In the genomic region with DNA sequence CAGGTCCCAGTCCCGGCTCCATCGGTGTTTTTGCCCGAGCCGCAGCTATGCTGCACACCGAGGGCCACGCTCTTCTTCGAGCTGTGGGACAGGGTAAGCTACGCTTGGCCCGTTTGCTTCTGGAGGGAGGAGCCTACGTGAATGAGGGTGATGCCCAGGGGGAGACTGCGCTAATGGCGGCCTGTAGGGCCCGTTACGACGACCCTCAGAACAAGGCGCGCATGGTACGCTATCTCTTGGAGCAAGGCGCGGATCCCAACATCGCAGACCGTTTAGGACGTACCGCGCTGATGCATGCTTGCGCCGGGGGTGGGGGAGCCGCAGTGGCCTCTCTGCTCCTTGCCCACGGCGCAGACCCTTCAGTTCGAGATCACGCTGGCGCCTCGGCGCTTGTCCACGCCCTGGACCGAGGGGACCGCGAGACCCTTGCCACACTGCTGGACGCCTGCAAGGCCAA, we compare ENCODE assay signal across 9 mouse cellular contexts. TPM values are rescaled to one million over a fixed set of nuclear protein-coding genes. Genes with fewer than 3 reads are reported as not detected.
A peak's percentile ranks its signal among the peaks of the same experiment; 100 is the strongest.
DNase-seq lines count a peak whose midpoint lies in the region; ATAC-seq lines count a peak whose summit lies in the region.
"Had no signal": no experiment of that assay in that cellular context is flagged by ENCODE, and none has a peak within 500 bp of the region (broad histone marks: within the 10 kb centered on the region; RNA-seq: fewer than 3 reads in every experiment).

No protein-coding gene starts in this region.

- H3K9ac ChIP-seq in kidney, embryonic 14.5 days (ENCODE audit: low read depth, low read length) = peak overlapping the region; percentile 62
- no peak overlapping the region for H3K9ac ChIP-seq in liver, embryonic 15.5 days

- DNase-seq in kidney, adult 11 months = no peak
- peak; percentile 59 for DNase-seq in MEL-GATA-1-ER (ENCODE audit: extremely low read depth, low read depth)
- DNase-seq in embryo, embryonic 10 days (ENCODE audit: low spot score) = peak; percentile 69
- peak; percentile 28 to 45 for DNase-seq in heart, postnatal 36 days
- DNase-seq in right cerebral cortex, postnatal 4 days = peak; percentile 52
- no peak for DNase-seq in ovary, adult 18-20 months (ENCODE audit: low spot score)

- 1% methylated on average over 38 of the region's 40 CpGs for WGBS in kidney, embryonic 14.5 days
- WGBS in liver, embryonic 15.5 days (ENCODE audit: insufficient replicate concordance) = under 1% methylated on average over 40 of the region's 40 CpGs

- no peak for ATAC-seq in kidney, embryonic 14.5 days (ENCODE audit: low FRiP score, low TSS enrichment)
- ATAC-seq in liver, embryonic 15.5 days (ENCODE audit: insufficient read depth) = no peak

- H3K9me3 ChIP-seq in kidney, embryonic 14.5 days (ENCODE audit: control insufficient read depth, low read length) = no peaks in the 10 kb centered on the region
- H3K9me3 ChIP-seq in liver, embryonic 15.5 days (replicated peaks) = no peaks in the 10 kb centered on the region

- peak overlapping the region; percentile 96 for H3K4me2 ChIP-seq in kidney, embryonic 14.5 days (replicated peaks; ENCODE audit: low read depth, low read length)
- H3K4me2 ChIP-seq in liver, embryonic 15.5 days = peak overlapping the region; percentile 64

- peaks cover 32% of the 10 kb centered on the region for H3K4me1 ChIP-seq in kidney, embryonic 14.5 days (ENCODE audit: control insufficient read depth, insufficient read depth, low read length)
- H3K4me1 ChIP-seq in liver, embryonic 15.5 days (replicated peaks) = peaks cover 55% of the 10 kb centered on the region

- H3K27ac ChIP-seq in kidney, embryonic 14.5 days (ENCODE audit: low read depth, low read length) = peak overlapping the region; percentile 55; the same call in 1 of the 2 replicates
- no peak overlapping the region for H3K27ac ChIP-seq in liver, embryonic 15.5 days (replicated peaks)

- intact Hi-C loops in heart, postnatal 36 days (cut with DNase I) = no loop called here

- H3K27me3 ChIP-seq in kidney, embryonic 14.5 days (ENCODE audit: control insufficient read depth, insufficient read depth, low read length) = peaks cover 32% of the 10 kb centered on the region
- H3K27me3 ChIP-seq in liver, embryonic 15.5 days = peaks cover 78% of the 10 kb centered on the region

- H3K4me3 ChIP-seq in kidney, embryonic 14.5 days (ENCODE audit: low read length) = peak overlapping the region; percentile 47
- peak overlapping the region; percentile 40 for H3K4me3 ChIP-seq in liver, embryonic 15.5 days (replicated peaks)

- H3K36me3 ChIP-seq in kidney, embryonic 14.5 days (ENCODE audit: control insufficient read depth, insufficient read depth, low read length) = no peaks in the 10 kb centered on the region
- no peaks in the 10 kb centered on the region for H3K36me3 ChIP-seq in liver, embryonic 15.5 days (replicated peaks)

RNA-seq across cellular contexts. Expression of a gene that starts 1.0 kb away (rescaled TPM):
- 1.8 and 2.4 TPM in 2 replicates for polyA plus RNA-seq in kidney, embryonic 14.5 days (2014; fragmentation: Nextera tagmentation; extraction: Ambion mirVana)
- 1 to 10 TPM; 1.3 to 2.2 TPM for total RNA-seq in heart, postnatal 36 days (2021)
- polyA plus RNA-seq in liver, embryonic 15.5 days (2015; fragmentation: Nextera tagmentation; extraction: Ambion mirVana) = 0.12 and 0.15 TPM in 2 replicates

RNA-seq across cellular contexts. Expression of a gene that starts 3.5 kb away (rescaled TPM):
- polyA plus RNA-seq in kidney, embryonic 14.5 days (2014; fragmentation: Nextera tagmentation; extraction: Ambion mirVana) = 18.0 and 22.3 TPM in 2 replicates
- total RNA-seq in heart, postnatal 36 days (2021) = 10 to 100 TPM; 30.3 to 33.0 TPM
- 10.9 and 11.7 TPM in 2 replicates for polyA plus RNA-seq in liver, embryonic 15.5 days (2015; fragmentation: Nextera tagmentation; extraction: Ambion mirVana)

RNA-seq across cellular contexts. Expression of a gene that starts 3.5 kb away (rescaled TPM):
- 5.8 and 7.0 TPM in 2 replicates for polyA plus RNA-seq in kidney, embryonic 14.5 days (2014; fragmentation: Nextera tagmentation; extraction: Ambion mirVana)
- 10 to 100 TPM; 27.6 to 32.1 TPM for total RNA-seq in heart, postnatal 36 days (2021)
- polyA plus RNA-seq in liver, embryonic 15.5 days (2015; fragmentation: Nextera tagmentation; extraction: Ambion mirVana) = 0.47 and 0.64 TPM in 2 replicates

RNA-seq across cellular contexts. Expression of a gene that starts 20.7 kb away (rescaled TPM):
- polyA plus RNA-seq in kidney, embryonic 14.5 days (2014; fragmentation: Nextera tagmentation; extraction: Ambion mirVana) = 0.72 and 1.3 TPM in 2 replicates
- total RNA-seq in heart, postnatal 36 days (2021) = 1 to 10 TPM in 1 of 2 experiments, under 1 TPM in 1; 0.89 to 2.8 TPM
- 0.17 and 0.23 TPM in 2 replicates for polyA plus RNA-seq in liver, embryonic 15.5 days (2015; fragmentation: Nextera tagmentation; extraction: Ambion mirVana)
- total RNA-seq: left cerebral cortex, postnatal 10 days had no signal

RNA-seq across cellular contexts. Expression of a gene that starts 32.3 kb away (rescaled TPM):
- polyA plus RNA-seq in kidney, embryonic 14.5 days (2014; fragmentation: Nextera tagmentation; extraction: Ambion mirVana) = 167 and 236 TPM in 2 replicates
- 10 to 100 TPM; 30.9 to 40.9 TPM for total RNA-seq in heart, postnatal 36 days (2021)
- 50.9 and 51.1 TPM in 2 replicates for polyA plus RNA-seq in liver, embryonic 15.5 days (2015; fragmentation: Nextera tagmentation; extraction: Ambion mirVana)

Comparison
In these comparisons a context has a peak if more than half of its experiments do, and no peak if none do; other contexts are left out.
1. DNase-seq: peak in MEL-GATA-1-ER (single experiment), embryo, embryonic 10 days (single experiment), heart, postnatal 36 days (2 of 2) and right cerebral cortex, postnatal 4 days (single experiment); none in kidney, adult 11 months (single experiment) and ovary, adult 18-20 months (single experiment).